Mouse (Mus musculus): Measurements from ENCODE around the gene Btbd35f30. TPM values are rescaled to one million over a fixed set of nuclear protein-coding genes. Genes with fewer than 3 reads are reported as not detected.
"Not testable (repeated sequence)": the region's sequence is repeated elsewhere in the genome, so short reads cannot be mapped to it uniquely, and the experiment has no call there.

Btbd35f30 gene
- not detected in 2 replicates for polyA plus RNA-seq (2015; fragmentation: Nextera tagmentation; extraction: Ambion mirVana)

DNA sequence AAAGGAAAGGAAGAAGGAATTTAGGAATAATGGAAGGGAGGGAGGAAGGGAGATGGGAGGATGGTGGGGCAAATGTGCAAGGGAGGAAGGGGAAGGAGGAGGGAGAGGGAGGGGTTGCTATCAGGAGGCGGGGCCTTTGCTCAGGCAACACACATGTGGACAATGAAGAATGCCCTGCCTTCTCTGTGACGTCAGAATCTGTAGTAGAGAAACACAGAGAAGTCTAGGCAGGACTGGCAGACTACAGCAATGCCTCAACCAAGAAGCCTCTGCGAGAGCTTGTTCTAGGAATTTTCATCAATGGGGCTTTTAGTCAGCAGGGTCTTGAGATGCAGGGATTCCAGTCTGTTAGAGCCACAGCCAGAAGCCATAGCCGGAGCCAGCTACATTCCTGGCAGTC, at the start of gene Btbd35f30:
TSS of gene Btbd35f30 (plus strand) at position 301 of the 400 bp plus-strand sequence.
- WGBS = no CpG with 5 or more reads among the region's 4 CpGs

DNA sequence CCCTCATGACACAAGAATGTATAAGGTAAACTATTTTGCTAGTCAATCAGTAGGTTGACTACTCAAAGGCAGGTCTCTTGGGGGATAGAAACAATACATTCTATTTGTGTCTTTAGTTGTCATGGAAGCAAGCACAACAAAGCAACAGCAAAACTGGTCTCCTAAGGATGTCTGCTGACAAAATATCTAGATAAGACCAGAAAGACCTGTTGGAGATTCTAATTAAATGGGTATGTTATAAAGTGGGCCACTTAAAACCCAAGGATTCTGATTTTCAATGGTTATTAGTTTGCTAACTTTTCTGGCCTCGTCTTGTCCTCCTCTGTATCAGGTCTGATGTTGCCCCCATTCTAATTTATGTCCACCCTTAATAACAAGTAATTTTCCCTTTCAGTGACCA, 47.0 kb downstream of the Btbd35f30 start, which contains the start of gene Gm21789:
TSS of gene Gm21789 (plus strand) at position 301 of the 400 bp plus-strand sequence.
- not testable (repeated sequence) for H3K27ac ChIP-seq (ENCODE audit: low read depth, low read length); ATAC-seq; H3K4me1 ChIP-seq (replicated peaks; ENCODE audit: control insufficient read depth, insufficient read depth, low read length); H3K9me3 ChIP-seq (ENCODE audit: control insufficient read depth); H3K4me2 ChIP-seq (replicated peaks; ENCODE audit: low read depth); H3K9ac ChIP-seq (ENCODE audit: low read depth, low read length); H3K27me3 ChIP-seq (replicated peaks; ENCODE audit: control insufficient read depth, insufficient read depth, low read length); H3K4me3 ChIP-seq (ENCODE audit: low read depth, low read length); H3K36me3 ChIP-seq (ENCODE audit: control insufficient read depth, insufficient read depth)
- WGBS = no CpG with 5 or more reads among the region's 1 CpGs

More for the DNA sequence above, at the start of gene Btbd35f30:
- not testable (repeated sequence) for H3K9me3 ChIP-seq (ENCODE audit: control insufficient read depth); H3K36me3 ChIP-seq (ENCODE audit: control insufficient read depth, insufficient read depth); H3K27me3 ChIP-seq (replicated peaks; ENCODE audit: control insufficient read depth, insufficient read depth, low read length); H3K4me2 ChIP-seq (replicated peaks; ENCODE audit: low read depth); H3K27ac ChIP-seq (ENCODE audit: low read depth, low read length); H3K9ac ChIP-seq (ENCODE audit: low read depth, low read length); H3K4me3 ChIP-seq (ENCODE audit: low read depth, low read length); H3K4me1 ChIP-seq (replicated peaks; ENCODE audit: control insufficient read depth, insufficient read depth, low read length); ATAC-seq

Other genes with a start within 250 kb of the Btbd35f30 start
- not detected in 2 replicates for gene Gm5926, start 243.9 kb upstream of the Btbd35f30 start, polyA plus RNA-seq (2015; fragmentation: Nextera tagmentation; extraction: Ambion mirVana)
- not detected in 2 replicates for gene Btbd35f21, start 168.5 kb upstream of the Btbd35f30 start, polyA plus RNA-seq (2015; fragmentation: Nextera tagmentation; extraction: Ambion mirVana)
- not detected in 2 replicates for gene Gm21789, start 47.1 kb downstream of the Btbd35f30 start, polyA plus RNA-seq (2015; fragmentation: Nextera tagmentation; extraction: Ambion mirVana)
- gene Btbd35f5, start 79.3 kb downstream of the Btbd35f30 start, polyA plus RNA-seq (2015; fragmentation: Nextera tagmentation; extraction: Ambion mirVana) = not detected in 2 replicates

All from intestine, postnatal 0 days (tissue).